Mouse (Mus musculus) MEL (cell line): ENCODE results near the gene Gm49395. TPM values are rescaled to one million over a fixed set of nuclear protein-coding genes. Genes with fewer than 3 reads are reported as not detected.

Experiments used
- DNase-seq: peaks from one replicate; pipeline ENCODE4 v3.0.0; 2011; ENCODE audit warnings: low read depth, low spot score
- H3K27ac ChIP-seq: 2 replicates; pipeline ENCODE4 v1.5.1; 2012; ENCODE audit warnings: low read depth, mild to moderate bottlenecking, control low read depth, low read length, moderate library complexity; ENCODE audit not compliant: control insufficient read depth
- H3K27me3 ChIP-seq, 2 experiments: fragments of 150-350 bp in 1 of 2; sonication (generic) in 1 of 2; 2 replicates each; pipeline ENCODE4 v1.6.1; 2012; ENCODE audit warnings: low read length in 2 of 2, mild to moderate bottlenecking in 2 of 2, improper control_type of control experiment in 1 of 2, moderate library complexity in 1 of 2; ENCODE audit not compliant: insufficient read depth in 2 of 2, control insufficient read depth in 1 of 2
- H3K36me3 ChIP-seq, 2 experiments: 2 replicates each; pipeline ENCODE4 v1.6.1; 2012 to 2014; ENCODE audit warnings: low read length in 2 of 2, improper control_type of control experiment in 1 of 2, inconsistent platforms in 1 of 2, mild to moderate bottlenecking in 1 of 2; ENCODE audit not compliant: insufficient read depth in 2 of 2, control insufficient read depth in 1 of 2
- H3K4me1 ChIP-seq, 2 experiments: fragments of 150-350 bp in 1 of 2; sonication (generic) in 1 of 2; 2 replicates each; pipeline ENCODE4 v1.6.1; 2012; ENCODE audit warnings: low read length in 2 of 2, improper control_type of control experiment in 1 of 2, mild to moderate bottlenecking in 1 of 2; ENCODE audit not compliant: insufficient read depth in 2 of 2, control insufficient read depth in 1 of 2
- H3K4me3 ChIP-seq, 2 experiments: fragments of 150-350 bp in 1 of 2; sonication (generic) in 1 of 2; 2 replicates each; pipeline ENCODE4 v1.5.1; 2012; ENCODE audit warnings: low read depth in 2 of 2, low read length in 2 of 2, mild to moderate bottlenecking in 2 of 2, moderate library complexity in 2 of 2, control low read depth in 1 of 2, improper control_type of control experiment in 1 of 2; ENCODE audit not compliant: control insufficient read depth in 1 of 2, insufficient read depth in 1 of 2
- H3K79me2 ChIP-seq: 2 replicates; pipeline ENCODE4 v1.6.1; 2012; ENCODE audit warnings: mild to moderate bottlenecking, low read length, moderate library complexity; ENCODE audit not compliant: control insufficient read depth, poor library complexity, insufficient read depth
- H3K9ac ChIP-seq: 2 replicates; pipeline ENCODE4 v1.6.1; 2012; ENCODE audit warnings: low read depth, mild to moderate bottlenecking, control low read depth, low read length, moderate library complexity; ENCODE audit not compliant: control insufficient read depth, poor library complexity, severe bottlenecking
- H3K9me3 ChIP-seq: fragments of 150-350 bp; sonication (generic); replicated peaks from 2 replicates; pipeline ENCODE4 v1.6.1; 2012; ENCODE audit warnings: mild to moderate bottlenecking, low read length, improper control_type of control experiment, moderate library complexity; ENCODE audit not compliant: insufficient read depth
- BHLHE40 ChIP-seq: IDR thresholded peaks from 2 replicates; pipeline ENCODE4 v1.6.1; 2012; ENCODE audit warnings: low read depth, mild to moderate bottlenecking, inconsistent platforms, low read length, improper control_type of control experiment, borderline replicate concordance
- CHD2 ChIP-seq: IDR thresholded peaks from 2 replicates; pipeline ENCODE4 v1.6.1; 2011; ENCODE audit warnings: low read length, improper control_type of control experiment
- CTCF ChIP-seq, 3 experiments: IDR thresholded peaks in 2 of 3; conservative IDR thresholded peaks in 1 of 3; 2 replicates each; pipeline ENCODE4 v1.5.1; 2011 to 2012; ENCODE audit warnings: low read length in 3 of 3, low read depth in 2 of 3, mild to moderate bottlenecking in 2 of 3, improper control_type of control experiment in 1 of 3, inconsistent platforms in 1 of 3, mixed read lengths in 1 of 3, moderate library complexity in 1 of 3; ENCODE audit not compliant: control insufficient read depth in 1 of 3, insufficient read depth in 1 of 3, poor library complexity in 1 of 3, severe bottlenecking in 1 of 3
- E2F4 ChIP-seq: IDR thresholded peaks from 2 replicates; pipeline ENCODE4 v1.6.1; 2011; ENCODE audit warnings: low read depth, low read length, improper control_type of control experiment, borderline replicate concordance
- ELF1 ChIP-seq: IDR thresholded peaks from 2 replicates; pipeline ENCODE4 v1.6.1; 2014; ENCODE audit warnings: low read depth, mild to moderate bottlenecking, inconsistent platforms, low read length, improper control_type of control experiment, moderate library complexity
- ETS1 ChIP-seq: IDR thresholded peaks from 2 replicates; pipeline ENCODE4 v1.6.1; 2012; ENCODE audit warnings: low read depth, mild to moderate bottlenecking, inconsistent platforms, low read length, improper control_type of control experiment, moderate library complexity
- GATA1 ChIP-seq: IDR thresholded peaks from 2 replicates; pipeline ENCODE4 v1.6.1; 2011; ENCODE audit warnings: low read depth, low read length, improper control_type of control experiment
- HCFC1 ChIP-seq: IDR thresholded peaks from 2 replicates; pipeline ENCODE4 v1.6.1; 2012; ENCODE audit warnings: low read depth, mild to moderate bottlenecking, inconsistent platforms, low read length, improper control_type of control experiment, moderate library complexity
- KAT2A ChIP-seq: conservative IDR thresholded peaks from 2 replicates; pipeline ENCODE4 v1.6.1; 2012; ENCODE audit warnings: low read depth, low read length, improper control_type of control experiment, inconsistent platforms
- MAFK ChIP-seq: IDR thresholded peaks from 2 replicates; pipeline ENCODE4 v1.6.1; 2011; ENCODE audit warnings: low read depth, mild to moderate bottlenecking, low read length, improper control_type of control experiment, borderline replicate concordance
- MAX ChIP-seq: IDR thresholded peaks from 2 replicates; pipeline ENCODE4 v1.6.1; 2011; ENCODE audit warnings: low read length, improper control_type of control experiment
- MEF2A ChIP-seq: IDR thresholded peaks from 2 replicates; pipeline ENCODE4 v1.6.1; 2014; ENCODE audit warnings: low read depth, mild to moderate bottlenecking, inconsistent platforms, low read length, improper control_type of control experiment; ENCODE audit not compliant: poor library complexity, insufficient replicate concordance, severe bottlenecking; ENCODE audit errors: extremely low read depth
- MYB ChIP-seq: IDR thresholded peaks from 2 replicates; pipeline ENCODE4 v1.6.1; 2011; ENCODE audit warnings: mild to moderate bottlenecking, low read depth, low read length, improper control_type of control experiment
- MYC ChIP-seq: IDR thresholded peaks from 2 replicates; pipeline ENCODE4 v1.6.1; 2011; ENCODE audit warnings: low read depth, mild to moderate bottlenecking, low read length, improper control_type of control experiment, moderate library complexity
- NRF1 ChIP-seq: IDR thresholded peaks from 2 replicates; pipeline ENCODE4 v1.6.1; 2014; ENCODE audit warnings: low read depth, mild to moderate bottlenecking, inconsistent platforms, low read length, improper control_type of control experiment, moderate library complexity; ENCODE audit not compliant: poor library complexity, insufficient read depth, severe bottlenecking
- POLR2AphosphoS5 ChIP-seq: IDR thresholded peaks from 2 replicates; pipeline ENCODE4 v1.6.1; 2012; ENCODE audit warnings: low read depth, borderline replicate concordance, mild to moderate bottlenecking, inconsistent platforms, low read length, moderate library complexity, mixed read lengths
- RCOR1 ChIP-seq: IDR thresholded peaks from 2 replicates; pipeline ENCODE4 v1.6.1; 2012; ENCODE audit warnings: low read depth, mild to moderate bottlenecking, inconsistent platforms, low read length, improper control_type of control experiment
- SMC3 ChIP-seq: IDR thresholded peaks from 2 replicates; pipeline ENCODE4 v1.6.1; 2011; ENCODE audit warnings: low read depth, low read length, improper control_type of control experiment
- TAL1 ChIP-seq: IDR thresholded peaks from 2 replicates; pipeline ENCODE4 v1.6.1; 2012; ENCODE audit warnings: mild to moderate bottlenecking, inconsistent platforms, low read length, moderate library complexity, mixed read lengths
- TBP ChIP-seq: IDR thresholded peaks from 2 replicates; pipeline ENCODE4 v1.8.0; 2011; ENCODE audit warnings: low read depth, low read length, improper control_type of control experiment
- UBTF ChIP-seq: IDR thresholded peaks from 2 replicates; pipeline ENCODE4 v1.6.1; 2012; ENCODE audit warnings: low read depth, mild to moderate bottlenecking, inconsistent platforms, low read length, improper control_type of control experiment, moderate library complexity, borderline replicate concordance; ENCODE audit not compliant: insufficient read depth
- USF1 ChIP-seq: IDR thresholded peaks from 2 replicates; pipeline ENCODE4 v1.6.1; 2014; ENCODE audit warnings: low read depth, mild to moderate bottlenecking, inconsistent platforms, low read length, improper control_type of control experiment, moderate library complexity
- ZKSCAN1 ChIP-seq: IDR thresholded peaks from 2 replicates; pipeline ENCODE4 v1.6.1; 2012; ENCODE audit warnings: low read depth, mild to moderate bottlenecking, inconsistent platforms, low read length, improper control_type of control experiment, moderate library complexity
- ZMIZ1 ChIP-seq: IDR thresholded peaks from 2 replicates; pipeline ENCODE4 v1.6.1; 2012; ENCODE audit warnings: low read depth, mild to moderate bottlenecking, inconsistent platforms, low read length, improper control_type of control experiment, moderate library complexity
- ZNF384 ChIP-seq: IDR thresholded peaks from 2 replicates; pipeline ENCODE4 v1.6.1; 2012; ENCODE audit warnings: low read depth, mild to moderate bottlenecking, inconsistent platforms, low read length, improper control_type of control experiment
- polyA plus RNA-seq, 2 experiments: library from polyadenylated mRNA; stranded (reverse) in 1 of 2; unstranded in 1 of 2; fragments of >175 nt in 1 of 2; fragments of >200 nt in 1 of 2; gene quantifications; 2 replicates each; pipeline versions ENCODE4 v1.2.1 to v1.2.4; 2012; ENCODE audit warnings: low replicate concordance in 2 of 2, low read depth in 1 of 2; ENCODE audit not compliant: insufficient read length in 2 of 2, insufficient read depth in 1 of 2, missing spikeins in 1 of 2
- total RNA-seq: library from RNA; depleted of rRNA; stranded (reverse); fragments of 300-350 nt; gene quantifications from 2 replicates; pipeline ENCODE4 v1.2.3, GENCODE M21; 2012

Gene Gm49395
- total and polyA plus RNA-seq, 3 experiments = 0.31 TPM; not detected in 2

DNA sequence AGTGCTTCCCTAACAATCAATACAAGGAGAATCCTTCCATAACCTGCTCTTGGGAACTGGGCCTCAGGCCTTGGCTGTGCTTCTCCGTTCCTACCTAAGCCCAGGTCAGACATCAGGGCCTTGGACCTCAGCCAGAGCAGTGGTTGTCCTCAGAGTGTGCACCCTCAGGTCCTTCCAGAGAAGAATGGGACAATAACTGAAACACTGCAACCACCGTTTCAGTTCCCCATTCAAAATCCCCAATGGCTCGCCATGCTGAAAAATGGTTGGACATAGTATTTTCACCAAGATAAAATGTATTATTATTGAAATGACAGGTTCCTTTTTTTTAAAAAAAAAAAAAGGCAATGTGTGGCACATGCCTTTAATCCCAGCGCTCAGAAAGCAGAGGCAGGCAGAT, 81.0 kb downstream of the Gm49395 start:
- Histone ChIP-seq H3K27ac (no peak overlapping the region), H3K4me3 (no peak overlapping the region), H3K4me1 (no peaks in the 10 kb centered on the region), H3K79me2 (no peaks in the 10 kb centered on the region), H3K9ac (no peak overlapping the region), H3K27me3 (no peaks in the 10 kb centered on the region), H3K9me3 (no peaks in the 10 kb centered on the region), H3K36me3 (no peaks in the 10 kb centered on the region)
- no peak for DNase-seq
- no peak for TF ChIP-seq USF1
- no peak for TF ChIP-seq ELF1
- no peak for TF ChIP-seq CTCF (IDR thresholded peaks at IDR 0.05 in 2 of 3, conservative IDR thresholded peaks at IDR 0.05 in 1 of 3; ENCODE audit: control insufficient read depth in 1 of 3, insufficient read depth in 1 of 3, low read depth in 2 of 3, low read length in 3 of 3, poor library complexity in 1 of 3, severe bottlenecking in 1 of 3)
- no peak for TF ChIP-seq MYB
- TF ChIP-seq NRF1 = no peak
- TF ChIP-seq ETS1 = no peak
- no peak for TF ChIP-seq MAX
- TF ChIP-seq ZKSCAN1 = no peak
- TF ChIP-seq MAFK = no peak
- TF ChIP-seq MYC = no peak
- TF ChIP-seq CHD2 = no peak
- TF ChIP-seq RCOR1 = no peak
- no peak for TF ChIP-seq BHLHE40
- TF ChIP-seq UBTF = no peak
- TF ChIP-seq ZNF384 = no peak

DNA sequence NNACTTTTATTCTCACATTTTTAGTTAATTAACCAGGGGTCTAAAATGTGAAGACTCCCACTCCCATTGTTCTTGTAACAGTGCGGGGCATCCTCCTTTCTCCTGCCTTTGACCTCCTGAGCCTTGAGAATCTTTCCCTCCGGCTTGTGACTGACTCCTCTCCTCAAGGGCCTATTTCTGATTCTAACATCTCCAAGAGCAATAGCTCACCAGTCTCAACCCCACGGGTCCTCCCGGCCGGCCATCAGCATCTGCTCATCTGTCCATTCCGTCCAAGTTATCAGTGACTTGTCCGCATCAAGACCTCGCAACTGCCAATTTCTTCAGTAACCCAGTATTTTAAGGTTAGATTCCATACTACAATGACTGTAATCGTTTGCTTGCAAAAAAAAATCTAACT, 84.2 kb downstream of the Gm49395 start:
- no peak overlapping the region for H3K4me3 ChIP-seq
- H3K79me2 ChIP-seq = no peaks in the 10 kb centered on the region
- DNase-seq = no peak
- no peak for TF ChIP-seq E2F4
- no peak for TF ChIP-seq TBP
- TF ChIP-seq GATA1 = no peak
- TF ChIP-seq ZMIZ1 = no peak
- TF ChIP-seq NRF1 = no peak
- no peak for TF ChIP-seq SMC3
- no peak for TF ChIP-seq MAX
- TF ChIP-seq TAL1 = no peak
- no peak for TF ChIP-seq ZKSCAN1
- TF ChIP-seq MEF2A = no peak
- TF ChIP-seq POLR2AphosphoS5 = no peak
- TF ChIP-seq KAT2A = no peak
- no peak for TF ChIP-seq HCFC1
- TF ChIP-seq ZNF384 = no peak
- H3K36me3 ChIP-seq = no peaks in the 10 kb centered on the region
- H3K4me1 ChIP-seq = no peaks in the 10 kb centered on the region
- no peak overlapping the region for H3K27ac ChIP-seq
- no peak overlapping the region for H3K9ac ChIP-seq
- H3K9me3 ChIP-seq = no peaks in the 10 kb centered on the region
- H3K27me3 ChIP-seq = no peaks in the 10 kb centered on the region
